Mouse (Mus musculus) yolk sac, embryonic 10.5 days (tissue): ENCODE measurements at regions not wholly inside any gene's neighbourhood (a gene's known extent, or its start where the extent isn't known, plus 50 kb on each side); places are given as distances from the start of the nearest gene placed in this dataset.
"Not testable (repeated sequence)": the region's sequence is repeated elsewhere in the genome, so short reads cannot be mapped to it uniquely, and the experiment has no call there.

Experiments used
- DNase-seq: peaks from one replicate; pipeline ENCODE4 v3.0.0-alpha.2; 2017; ENCODE audit warnings: low spot score

GRCm38 (mm10) chr13:4935940-4936339 is 327.0 kb upstream of the Akr1e1 start:
- no peak for DNase-seq

GRCm38 (mm10) chr13:4939849-4940248 is 330.9 kb upstream of the Akr1e1 start:
- no peak for DNase-seq

DNA sequence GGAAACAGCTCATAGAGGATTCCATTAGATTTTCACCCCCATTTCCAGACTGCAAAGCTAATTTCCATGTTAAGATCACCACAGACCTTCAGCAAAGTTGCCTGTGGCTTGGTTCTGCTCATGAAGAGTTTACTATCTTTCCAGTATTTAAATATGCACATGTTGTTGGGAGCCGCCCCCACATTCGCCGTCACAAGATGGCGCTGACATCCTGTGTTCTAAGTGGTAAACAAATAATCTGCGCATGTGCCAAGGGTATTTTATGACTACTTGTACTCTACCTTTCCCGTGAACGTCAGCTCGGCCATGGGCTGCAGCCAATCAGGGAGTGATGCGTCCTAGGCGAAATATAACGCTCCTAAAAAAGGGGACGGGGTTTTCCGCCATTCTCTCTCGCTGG is 333.5 kb upstream of the Akr1e1 start:
- peak; percentile 10 for DNase-seq

GRCm38 (mm10) chr13:4943046-4943445 is 334.1 kb upstream of the Akr1e1 start:
- no peak for DNase-seq

- no peak for DNase-seq
These were observed 346.4 kb upstream of the Akr1e1 start for GRCm38 (mm10) chr13:4955384-4955783.

DNA sequence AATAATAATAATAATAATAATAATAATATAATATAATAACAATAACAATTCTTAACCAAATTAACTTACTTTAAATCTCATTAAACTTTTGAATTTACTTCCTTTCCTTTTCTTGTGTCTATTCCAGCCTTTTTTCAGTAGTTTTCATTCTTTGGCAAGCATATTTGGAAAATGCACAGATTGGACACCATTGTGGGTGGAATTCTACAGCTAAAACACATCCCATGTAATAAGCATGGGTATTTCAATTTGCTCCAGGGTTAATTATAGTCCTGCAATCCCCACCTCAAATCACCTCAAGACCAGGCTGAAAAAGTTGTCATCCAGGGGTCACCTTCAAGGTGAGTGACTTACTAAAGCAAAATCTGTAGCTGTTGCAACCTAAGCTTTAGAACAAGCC is 355.9 kb upstream of the Akr1e1 start:
- no peak for DNase-seq

DNA sequence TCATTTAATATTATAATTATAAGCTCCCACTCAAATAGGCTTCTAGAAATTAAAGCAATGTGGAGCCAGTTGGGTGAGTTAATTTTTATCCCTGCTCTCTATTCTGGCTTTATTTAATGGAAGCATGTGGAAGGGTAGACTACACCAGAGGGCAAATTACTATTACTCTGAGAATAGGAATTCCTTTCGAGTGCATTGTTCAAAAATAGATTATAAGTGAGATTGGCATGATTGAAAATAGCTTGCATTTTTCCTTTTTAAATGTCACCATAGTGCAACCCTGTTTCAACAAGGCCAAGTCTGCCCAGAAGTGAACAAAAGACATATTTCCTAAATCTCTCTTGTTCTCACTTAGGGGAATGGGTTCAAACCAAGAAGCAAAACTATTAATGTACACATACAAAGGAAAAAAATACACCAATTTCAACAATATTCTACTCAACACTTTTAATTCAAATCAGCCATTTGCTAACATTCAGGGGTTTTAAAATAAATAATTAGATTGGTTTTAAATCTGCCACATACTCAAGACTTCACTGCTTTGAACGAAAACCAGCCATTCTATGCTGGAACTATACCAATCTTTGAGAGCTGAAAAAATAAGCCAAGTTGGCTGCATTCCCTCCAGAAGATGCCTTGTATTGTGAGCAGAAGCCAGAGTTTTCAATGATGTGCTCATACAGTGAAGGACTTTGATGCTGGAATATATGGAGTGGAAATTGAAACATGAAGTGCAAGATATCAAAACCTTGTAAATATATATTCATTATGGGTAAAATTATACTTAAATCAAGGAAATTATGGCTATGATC is 361.3 kb upstream of the Akr1e1 start:
- no peak for DNase-seq

- DNase-seq, result no peak
These were observed 362.6 kb upstream of the Akr1e1 start for GRCm38 (mm10) chr13:4971472-4972067.

DNA sequence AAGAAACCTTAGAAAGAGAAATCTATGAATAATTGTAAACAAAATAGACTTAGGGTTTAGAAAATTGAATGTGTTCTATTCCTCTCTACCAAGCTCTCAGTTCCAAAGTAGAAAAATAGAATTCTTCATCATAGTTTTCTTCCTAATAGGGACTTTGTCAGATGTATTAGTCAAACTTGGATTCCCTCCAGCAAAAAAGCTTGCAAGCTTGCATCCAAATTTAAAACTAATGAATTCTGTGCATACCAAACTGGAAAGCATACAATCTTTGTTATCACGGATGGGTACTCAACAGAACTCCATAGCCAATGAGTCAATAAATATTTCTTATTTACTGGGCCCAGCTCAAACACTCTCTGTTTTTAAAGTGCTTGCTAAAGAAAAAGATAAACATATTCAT is 383.9 kb upstream of the Akr1e1 start:
- no peak for DNase-seq

DNA sequence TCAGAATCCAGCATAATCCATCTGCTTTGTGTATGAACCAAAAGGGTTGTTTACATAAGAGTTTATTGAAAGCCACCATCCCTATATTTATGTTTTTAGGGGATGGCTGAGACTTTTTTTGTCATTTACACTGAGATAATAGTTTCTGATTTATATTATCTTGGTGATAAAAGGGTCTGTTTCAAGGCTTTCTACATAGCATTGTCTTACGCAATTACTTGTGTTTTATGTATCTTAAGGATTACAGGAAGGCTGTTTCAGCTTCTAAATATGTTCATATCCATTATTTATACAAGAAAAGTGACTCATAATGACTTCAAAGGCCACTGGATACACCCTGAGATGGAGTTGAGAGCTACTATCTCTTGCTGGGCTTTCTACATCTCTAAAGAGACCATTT is 399.3 kb upstream of the Akr1e1 start:
- no peak for DNase-seq

GRCm38 (mm10) chr13:5022439-5022838 is 413.5 kb upstream of the Akr1e1 start:
- DNase-seq, result no peak

DNA sequence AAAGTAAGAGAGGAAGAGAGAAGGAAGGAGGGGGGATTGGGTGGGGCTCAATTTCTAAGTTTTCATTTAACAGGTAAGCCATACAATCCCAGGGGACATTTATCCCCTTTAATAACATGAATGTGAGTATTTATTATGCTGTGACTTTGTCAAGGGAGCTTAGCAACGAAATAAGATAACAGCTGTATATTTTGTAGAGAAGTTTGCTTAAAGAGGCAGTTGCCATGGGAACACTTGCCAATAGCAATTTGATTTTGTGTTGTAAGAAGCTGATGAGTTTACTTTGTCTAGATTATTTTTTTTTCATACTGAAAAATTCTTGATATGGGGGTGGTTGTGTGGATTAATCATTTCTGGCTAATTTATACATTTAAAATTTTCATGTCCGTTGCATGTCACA is 450.9 kb upstream of the Akr1e1 start:
- no peak for DNase-seq

DNA sequence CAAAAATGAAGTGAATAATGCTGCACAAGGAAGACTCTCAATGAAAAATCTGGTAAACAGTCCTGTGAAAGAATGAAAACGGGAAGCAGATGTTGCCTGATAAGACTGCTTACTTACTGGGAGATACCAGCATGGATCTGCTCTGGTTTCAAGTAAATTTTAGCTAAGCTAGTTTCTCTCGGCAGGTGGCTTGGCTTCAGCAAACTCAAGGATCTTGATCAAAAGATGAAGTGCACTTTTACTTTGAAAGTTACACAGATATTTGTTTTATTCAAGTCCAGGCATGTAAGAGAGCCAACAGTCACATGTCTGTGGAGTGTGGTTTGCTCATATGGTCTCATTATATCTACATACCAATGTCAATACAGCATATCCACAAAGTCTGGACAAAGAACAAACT is 451.5 kb upstream of the Akr1e1 start:
- DNase-seq, result no peak

GRCm38 (mm10) chr13:5107454-5107853 is 498.5 kb upstream of the Akr1e1 start:
- DNase-seq, result no peak

GRCm38 (mm10) chr13:5154911-5155310 is 545.9 kb upstream of the Akr1e1 start:
- DNase-seq, result no peak

DNA sequence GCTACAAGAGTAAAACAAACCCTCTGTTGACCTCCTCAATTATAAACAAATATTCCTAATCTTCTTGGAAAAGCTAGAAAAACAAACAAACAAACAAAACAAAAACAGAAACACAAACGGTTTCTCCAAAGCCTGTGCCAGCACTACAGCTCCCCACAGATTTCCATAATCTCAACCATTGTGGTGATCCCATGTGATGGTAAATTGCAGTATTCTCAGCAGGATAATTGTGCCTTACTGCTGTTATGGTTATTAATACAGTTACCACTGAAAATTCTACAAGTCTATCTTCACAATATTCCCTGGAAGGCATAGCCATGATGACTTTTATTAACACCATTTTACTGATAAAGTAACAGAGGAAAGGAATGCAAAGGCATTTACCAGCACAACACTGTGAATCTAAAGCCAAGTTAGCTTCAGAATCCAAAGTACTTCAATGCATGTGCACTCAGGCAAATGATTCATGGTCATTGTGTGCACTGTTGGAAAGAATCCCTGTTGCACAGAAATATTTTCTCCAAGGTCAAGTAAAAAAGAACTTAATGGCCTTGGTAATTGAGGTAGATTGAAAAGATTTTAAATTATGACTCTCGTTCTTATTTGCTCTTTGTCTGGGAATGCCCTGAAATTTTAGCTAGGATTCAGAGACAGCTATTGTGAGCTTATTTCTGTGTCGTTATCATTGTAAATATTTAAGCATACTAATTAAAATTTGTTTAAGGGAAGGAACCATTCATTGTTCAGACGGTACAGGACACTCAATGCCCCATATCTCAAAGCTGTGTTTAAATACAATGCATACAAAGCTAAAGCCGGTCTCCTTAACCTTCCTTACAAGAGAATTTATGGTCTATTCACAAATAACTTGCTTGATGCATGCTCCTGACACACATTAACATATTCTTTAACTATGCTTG is 551.1 kb upstream of the Akr1e1 start:
- no peak for DNase-seq

GRCm38 (mm10) chr13:5166716-5167115 is 557.7 kb upstream of the Akr1e1 start:
- DNase-seq, result no peak

GRCm38 (mm10) chr13:5178996-5179395 is 570.0 kb upstream of the Akr1e1 start:
- DNase-seq, result no peak

DNA sequence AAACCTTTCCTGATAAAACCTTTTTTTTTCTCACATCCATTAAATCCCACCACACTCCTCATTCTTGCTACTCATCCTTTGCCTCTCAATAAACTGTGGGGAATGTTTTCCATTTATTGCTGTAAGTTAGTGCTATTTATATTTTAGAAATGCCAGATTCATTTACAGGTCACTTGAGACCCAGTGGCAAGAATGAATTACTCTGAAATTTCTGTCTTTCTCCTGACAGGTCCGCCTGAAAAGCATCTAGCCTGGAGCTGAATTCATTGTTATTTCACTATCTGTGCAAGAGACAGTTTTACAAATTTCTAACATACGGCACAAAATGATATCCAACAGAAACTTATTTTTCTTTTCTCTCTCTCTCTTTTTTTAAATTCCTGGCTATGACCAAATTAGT is 570.6 kb upstream of the Akr1e1 start:
- no peak for DNase-seq

DNA sequence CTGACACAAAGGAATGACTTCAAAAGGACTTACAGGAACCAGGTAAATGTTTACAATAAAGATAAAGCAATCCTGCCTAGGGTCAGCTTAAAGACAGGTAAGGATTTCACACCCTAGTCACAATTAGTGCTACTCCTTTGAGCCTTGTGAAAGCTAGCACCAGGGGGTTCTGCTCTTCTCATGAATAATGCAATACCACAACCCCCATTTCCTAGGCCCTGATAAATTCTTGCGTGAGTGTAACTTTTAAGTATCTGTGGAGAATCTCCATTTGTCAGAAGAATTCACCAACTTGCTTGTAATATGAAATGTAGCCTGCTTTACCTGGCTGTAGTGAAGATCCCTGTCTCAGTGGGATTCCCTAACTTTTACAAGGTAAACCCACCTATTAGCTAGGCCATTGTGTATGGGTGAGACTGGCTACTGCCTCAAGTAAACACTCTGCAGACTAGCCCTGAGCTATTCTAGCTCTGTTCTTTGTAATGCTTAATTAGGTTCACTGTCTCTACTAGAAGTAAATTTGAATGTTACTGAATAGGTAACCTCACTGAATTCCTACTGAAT is 576.3 kb upstream of the Akr1e1 start:
- not testable (repeated sequence) for DNase-seq

- DNase-seq, result no peak
These were observed 593.8 kb upstream of the Akr1e1 start for GRCm38 (mm10) chr13:5202736-5203135.

- no peak for DNase-seq
These were observed 595.2 kb upstream of the Akr1e1 start for GRCm38 (mm10) chr13:5204143-5204542.
